Mouse (Mus musculus) cerebellum, postnatal 10 days (tissue): ENCODE data around the gene Ndfip2.

ENCODE experiments used
- DNase-seq, 2 experiments: peaks; one replicate each; pipeline ENCODE4 v3.0.0; 2021; ENCODE audit warnings: mixed read lengths in 2 of 2

Ndfip2 gene

DNA sequence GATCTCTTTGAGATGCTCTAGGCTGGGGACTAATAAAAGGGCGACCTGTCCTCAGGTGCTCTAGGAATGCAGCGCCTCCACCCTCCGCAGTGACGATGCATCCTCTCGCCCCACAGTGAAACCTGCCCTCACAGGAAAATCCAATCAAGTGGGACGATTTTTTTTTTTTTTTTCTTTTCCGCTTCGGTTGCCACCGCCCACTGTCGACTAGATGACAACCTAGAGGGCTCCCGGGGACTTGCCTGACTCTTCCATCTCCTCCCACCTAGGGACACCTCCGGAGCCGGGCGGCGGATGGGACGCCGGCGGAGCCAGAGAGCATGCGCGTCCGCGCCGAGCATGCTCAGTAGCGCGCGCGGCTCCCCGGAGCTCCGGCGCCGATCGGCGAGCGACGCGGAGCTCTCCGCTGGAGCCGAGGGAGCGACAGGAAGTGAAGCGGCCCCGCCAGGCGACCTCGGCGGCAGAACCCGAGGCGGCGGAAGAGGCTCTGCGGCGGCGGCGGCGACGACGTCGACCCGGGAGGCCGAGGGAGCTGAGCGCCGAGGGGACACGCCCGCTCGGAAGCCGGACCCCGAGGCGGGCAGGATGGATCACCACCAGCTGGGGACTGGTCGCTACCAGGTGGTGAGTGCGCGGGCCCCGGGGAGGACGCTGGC lies at the start of gene Ndfip2:
TSS of gene Ndfip2 (plus strand) at position 195 of the 656 bp plus-strand sequence.
- DNase-seq, result peak; percentile 90 to 94

DNA sequence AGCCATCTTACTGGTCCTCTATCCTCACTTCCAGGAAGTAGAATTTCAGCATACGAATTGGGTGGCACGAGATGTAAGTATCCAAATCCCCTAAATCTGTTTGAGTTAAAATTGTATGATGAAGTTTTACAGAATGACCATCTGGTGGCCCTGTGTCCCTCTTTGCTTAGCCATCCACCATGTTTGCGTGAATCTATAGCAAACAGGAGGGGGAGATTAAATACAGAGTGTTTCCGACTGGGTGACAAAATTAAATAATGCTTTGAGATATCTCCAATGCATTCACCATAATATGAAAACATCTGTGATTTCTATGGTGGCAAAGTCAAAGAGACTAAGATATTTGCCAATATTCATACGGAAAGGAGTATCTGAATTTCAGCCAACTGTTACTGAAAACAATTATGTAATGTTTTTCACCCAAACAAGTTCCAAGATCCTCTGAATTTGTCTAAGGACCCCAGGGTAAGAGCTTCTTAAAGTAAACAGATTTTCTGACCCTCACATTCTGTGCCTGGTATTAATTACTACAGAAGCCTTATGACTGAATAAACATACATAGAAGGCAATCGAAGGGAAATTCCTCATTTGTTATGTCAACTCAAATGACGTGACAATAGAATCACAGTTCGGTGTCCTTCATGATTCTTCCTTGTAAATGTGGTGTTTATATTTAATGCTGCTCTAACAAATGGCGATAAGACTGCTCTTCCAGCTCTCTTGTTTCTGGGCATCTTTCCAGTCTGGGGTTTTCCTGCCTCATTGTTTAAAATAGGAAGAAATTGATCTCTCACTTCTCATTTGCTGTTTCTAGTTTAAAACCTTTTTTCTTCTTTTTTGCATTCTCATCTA lies 38.6 kb upstream of the Ndfip2 start:
- DNase-seq, result peak; percentile 15 to 42

DNA sequence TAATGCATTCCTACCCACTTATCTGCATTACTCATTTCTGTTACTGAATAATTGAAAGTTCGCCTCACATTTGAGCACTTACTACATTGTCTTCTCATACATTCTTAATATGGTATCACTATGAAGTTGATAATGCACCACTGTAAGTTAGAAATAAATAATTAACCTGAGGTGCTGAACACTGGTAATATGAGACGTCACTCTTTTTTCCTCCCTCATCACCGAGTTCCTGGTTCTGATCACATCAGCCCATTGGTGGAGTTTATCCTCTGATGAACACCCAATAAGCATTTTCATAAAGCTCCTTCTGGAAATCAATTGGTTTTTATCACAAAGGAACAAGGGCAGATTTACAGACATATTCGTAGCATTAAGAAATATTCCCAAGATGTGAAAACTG lies 36.1 kb upstream of the Ndfip2 start:
- no peak for DNase-seq

DNA sequence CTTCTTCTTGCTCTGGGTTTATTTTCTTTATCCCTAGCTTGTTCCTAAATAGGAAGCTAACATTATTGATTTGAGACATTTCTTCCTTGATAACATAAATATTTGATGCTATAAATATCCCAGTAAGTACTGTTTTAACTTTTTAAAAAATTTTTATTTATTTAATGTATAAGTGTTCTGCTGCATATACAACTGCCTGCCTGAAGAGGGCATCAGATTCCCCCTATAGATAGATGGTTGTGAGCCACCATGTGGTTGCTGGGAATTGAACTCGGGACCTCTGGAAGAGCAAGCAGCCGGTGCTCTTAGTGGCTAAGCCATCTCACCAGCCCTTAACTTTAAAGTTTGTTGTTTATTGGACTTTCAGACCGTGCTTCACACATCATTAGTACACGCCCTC lies 32.6 kb upstream of the Ndfip2 start:
- no peak for DNase-seq

DNA sequence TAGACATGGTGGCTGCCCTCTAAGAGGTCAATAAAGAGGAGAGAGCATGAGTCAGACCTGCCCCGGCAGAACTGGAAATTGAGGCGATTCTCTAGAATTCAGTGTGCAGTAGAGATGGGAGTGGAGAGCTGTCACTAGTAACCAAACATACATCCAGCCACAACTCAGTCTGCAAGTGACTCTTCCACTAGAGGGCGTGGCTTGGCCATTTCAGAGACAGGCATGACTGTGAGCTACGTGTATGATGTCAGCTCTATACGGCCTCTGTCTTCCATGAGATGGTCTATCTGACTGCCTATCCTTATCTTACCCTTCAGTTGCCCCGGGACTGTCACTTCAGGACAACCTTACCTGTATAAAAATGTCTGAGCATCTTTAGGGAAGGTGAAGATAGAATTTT lies 26.0 kb upstream of the Ndfip2 start:
- peak; percentile 16 to 24 for DNase-seq

DNA sequence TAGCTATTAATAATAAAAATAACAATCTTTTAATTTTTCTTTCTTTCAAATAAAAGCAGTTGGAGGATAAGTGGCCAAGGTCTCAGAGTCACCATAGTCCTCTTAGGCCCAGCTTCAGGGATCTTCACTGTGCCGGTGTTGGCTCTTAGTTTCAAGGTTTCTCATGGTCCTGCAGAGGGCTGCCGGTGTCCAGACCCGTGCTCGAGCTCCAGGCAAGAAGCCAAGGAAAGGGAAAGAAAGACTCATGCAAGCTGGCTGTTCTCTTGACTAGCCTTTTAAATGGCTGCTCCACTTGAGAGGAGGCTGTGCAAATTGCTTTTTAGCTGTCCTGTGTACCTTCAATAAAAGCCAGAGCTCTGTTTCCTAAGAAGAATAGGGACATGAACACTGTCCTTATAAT lies 21.8 kb upstream of the Ndfip2 start:
- DNase-seq, result peak; percentile 73 to 75

DNA sequence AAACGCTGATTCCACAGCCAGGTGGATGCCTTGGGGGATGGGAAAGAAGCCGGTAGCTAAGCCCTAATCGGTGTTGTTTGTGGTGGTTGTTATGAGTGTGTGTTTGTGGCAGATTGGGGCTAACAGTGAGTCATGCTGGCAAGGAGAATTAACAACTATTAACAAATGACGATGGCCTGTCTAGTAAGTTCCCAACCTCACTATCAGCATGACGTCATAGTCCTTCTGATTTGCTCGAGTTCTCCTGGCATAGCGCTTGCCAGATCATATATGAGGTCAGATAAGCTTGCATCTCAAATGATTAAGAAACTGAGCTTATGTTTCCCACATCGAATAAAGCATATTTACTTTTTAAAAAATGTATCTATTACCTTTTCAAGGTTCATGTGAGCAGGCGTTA lies 20.6 kb upstream of the Ndfip2 start:
- DNase-seq, result no peak

DNA sequence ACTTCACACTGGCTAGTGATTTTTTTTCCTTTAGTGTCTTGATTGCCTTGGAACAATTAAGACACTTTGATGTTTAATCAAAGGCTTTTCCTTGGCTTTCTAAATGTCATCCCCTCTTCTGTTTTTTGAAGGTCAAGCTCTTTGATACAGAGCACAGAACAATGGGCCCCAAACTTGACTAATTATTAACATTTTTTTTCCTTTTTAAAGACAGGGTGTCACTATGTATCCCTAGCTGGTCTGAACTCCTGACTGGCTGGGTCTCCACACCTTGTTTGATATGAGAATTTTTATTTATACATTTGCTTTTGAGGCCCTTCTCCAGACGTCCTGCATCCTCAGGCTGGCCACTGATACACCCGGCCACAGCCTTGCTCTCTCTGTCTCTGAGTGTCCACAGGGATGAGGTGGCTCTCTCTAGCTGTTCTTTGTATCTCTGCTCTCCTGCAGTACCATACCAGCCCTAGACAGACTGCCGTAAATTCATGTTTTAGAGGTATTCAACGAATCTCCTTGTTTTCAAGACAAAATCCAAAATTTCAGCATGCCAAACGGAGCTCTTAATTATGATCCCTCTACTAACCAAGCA lies 19.8 kb upstream of the Ndfip2 start:
- DNase-seq, result no peak

DNA sequence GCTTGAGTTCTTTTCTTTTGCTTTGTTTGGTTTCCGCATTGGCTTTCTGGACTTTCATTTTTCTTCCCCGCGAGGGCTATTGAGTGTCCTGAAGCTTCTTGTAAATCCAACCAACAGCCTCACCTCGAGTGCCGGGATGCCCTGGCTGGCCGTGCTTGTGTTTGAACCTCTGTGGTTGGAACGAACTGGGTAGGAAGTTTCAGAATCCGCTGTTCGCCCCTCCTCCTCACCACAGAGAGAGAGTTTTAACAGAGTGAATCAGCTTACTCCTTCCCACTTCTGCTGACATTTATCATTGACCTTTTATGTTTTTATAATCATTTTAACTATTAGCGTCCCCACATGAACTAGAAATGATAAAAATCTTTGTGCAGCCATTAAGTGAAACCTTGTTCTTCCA lies 18.3 kb upstream of the Ndfip2 start:
- DNase-seq, result no peak

DNA sequence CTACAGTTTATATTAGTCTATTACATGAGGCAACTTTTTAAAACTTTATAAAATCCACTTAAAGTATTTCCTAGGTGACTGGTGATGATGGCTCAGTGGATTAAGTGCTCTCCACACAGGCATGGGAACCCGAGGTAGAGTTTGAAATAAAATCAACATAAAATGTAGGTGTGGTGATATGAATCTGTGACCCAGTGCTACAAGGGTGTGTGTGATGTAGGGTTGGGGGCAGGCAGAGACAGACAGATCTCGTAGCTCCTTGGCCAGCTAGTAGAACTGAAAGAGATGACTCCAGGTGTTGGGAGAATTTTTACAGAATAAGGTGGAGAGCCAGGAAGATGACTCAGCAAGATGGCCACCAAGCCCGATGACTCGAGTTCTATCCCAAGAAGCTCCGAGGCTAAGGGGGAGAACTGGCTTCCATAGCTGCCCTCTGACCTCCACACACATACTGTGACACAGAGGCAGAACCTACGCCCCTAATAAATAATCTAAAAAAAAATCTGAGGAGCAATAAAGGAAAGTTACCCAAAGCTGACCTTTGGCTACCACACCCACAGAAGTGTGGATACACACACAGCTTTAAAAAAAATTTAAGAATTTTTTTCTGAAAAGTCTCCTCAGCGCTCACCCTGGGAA lies 14.4 kb upstream of the Ndfip2 start:
- no peak for DNase-seq

DNA sequence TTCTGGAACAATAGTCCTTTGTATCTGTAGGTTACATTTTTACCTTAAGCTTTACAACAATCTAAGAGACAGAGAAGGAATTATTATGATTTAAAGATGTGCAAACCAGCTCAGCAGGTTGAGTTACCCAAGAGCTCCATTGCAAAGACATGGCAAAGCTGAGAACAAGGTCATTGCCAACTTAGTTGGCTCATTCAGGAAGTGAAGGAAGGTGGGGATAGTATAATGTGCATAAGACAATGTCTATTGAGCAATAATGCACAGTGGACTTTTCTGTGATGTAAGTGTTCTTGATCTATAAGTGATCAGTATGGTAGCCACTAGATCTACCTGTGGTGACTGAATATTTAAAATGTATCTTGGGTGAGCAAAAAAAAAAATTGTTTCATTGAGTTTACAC lies 7.3 kb upstream of the Ndfip2 start:
- DNase-seq, result no peak

DNA sequence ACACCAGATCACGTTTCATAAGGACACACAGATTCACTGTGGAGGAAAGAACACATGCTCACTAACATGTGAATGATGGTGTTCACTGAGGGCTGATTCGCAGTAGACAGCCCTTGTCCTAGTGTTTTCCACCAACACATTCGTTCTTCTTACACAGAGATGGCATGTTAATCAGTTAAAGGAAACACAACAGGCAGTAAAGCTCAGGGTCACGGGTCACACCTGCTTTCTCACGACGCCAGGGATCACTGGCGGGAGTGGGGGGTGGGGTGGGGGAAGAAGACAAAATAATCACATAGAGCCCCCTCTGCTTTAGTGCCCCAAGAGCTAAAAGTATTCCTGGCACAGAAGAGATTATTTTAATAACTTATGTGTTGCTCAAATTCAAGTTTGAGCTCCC lies 5.1 kb upstream of the Ndfip2 start:
- DNase-seq, result no peak

DNA sequence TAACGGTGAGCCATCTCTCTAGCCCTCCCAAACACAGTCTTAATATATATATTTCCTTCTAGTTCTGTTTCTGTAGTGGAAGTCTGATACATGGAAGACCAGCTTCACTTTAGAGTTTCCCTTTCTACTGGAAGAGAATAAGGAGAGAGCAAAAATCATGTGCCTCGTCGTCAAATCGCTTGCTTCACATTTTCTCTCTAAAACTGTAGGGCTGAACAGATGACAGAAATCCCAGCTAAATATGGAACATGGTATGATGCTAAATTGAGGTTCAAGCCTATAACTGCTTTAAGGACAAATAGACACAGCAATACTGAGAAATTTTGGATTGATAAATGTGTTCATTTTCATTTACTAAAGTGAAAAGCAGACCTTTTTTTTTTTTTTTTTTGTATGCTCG lies 4.0 kb upstream of the Ndfip2 start:
- no peak for DNase-seq

DNA sequence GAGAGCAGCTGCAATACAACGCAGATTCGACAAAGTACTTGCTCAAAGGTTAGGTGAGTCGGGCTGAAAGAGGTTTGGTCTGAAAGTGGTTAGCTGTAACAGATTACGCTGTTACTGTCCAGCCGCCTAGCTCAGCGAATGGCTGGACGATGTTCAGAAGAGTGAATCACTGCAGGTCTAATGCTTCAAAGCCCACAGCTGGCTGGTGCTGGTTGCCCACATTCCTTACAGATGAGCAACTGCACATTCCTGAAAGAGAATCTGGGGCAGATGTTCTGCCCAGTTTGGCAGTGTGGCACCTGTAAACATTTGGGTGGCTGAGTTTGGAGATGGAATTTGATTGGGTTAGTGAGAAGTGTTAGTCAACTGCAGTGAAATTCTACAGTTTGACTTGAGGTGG lies 2.8 kb upstream of the Ndfip2 start:
- no peak for DNase-seq

DNA sequence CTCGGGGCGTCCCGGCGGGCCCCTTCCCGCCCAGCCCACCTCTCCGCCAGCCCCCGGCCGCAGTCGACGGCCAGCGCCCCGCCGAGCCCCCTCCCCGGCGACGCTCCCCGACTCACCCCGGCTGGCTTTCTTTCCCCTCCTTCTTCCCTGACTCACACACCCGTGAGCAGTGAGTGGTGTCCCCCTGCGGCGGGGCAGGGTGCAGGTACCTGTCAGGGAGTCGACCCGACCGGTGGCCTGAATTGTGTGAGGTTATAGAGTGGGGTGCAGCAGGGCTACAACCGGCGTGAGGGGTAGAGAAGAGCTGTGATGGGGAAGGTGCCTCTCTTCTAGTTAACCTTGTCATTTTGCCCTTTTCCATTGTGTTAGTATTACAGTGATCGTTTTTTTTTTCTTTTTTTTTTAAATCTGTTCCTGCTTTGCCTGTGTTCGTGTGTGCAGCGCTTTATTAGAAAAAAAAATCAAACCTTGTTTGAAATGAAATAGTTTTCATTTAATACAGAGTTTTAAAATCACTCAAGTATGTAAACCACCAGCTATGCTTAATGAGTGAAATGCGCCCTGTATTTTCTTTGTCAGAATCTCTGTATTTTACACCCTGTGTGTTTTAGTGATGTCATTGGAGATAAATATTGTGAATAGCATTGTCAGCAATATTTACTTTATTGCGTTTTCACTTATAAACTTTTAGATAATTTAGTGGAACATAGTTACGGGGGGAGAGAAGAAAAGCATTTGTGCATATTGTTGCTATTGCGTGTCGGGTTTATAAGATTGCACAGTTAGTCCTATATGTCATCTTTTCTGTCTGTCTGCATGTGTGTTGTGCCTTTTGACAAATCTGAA lies 885 bp downstream of the Ndfip2 start:
- DNase-seq, result peak; percentile 69 to 70

DNA sequence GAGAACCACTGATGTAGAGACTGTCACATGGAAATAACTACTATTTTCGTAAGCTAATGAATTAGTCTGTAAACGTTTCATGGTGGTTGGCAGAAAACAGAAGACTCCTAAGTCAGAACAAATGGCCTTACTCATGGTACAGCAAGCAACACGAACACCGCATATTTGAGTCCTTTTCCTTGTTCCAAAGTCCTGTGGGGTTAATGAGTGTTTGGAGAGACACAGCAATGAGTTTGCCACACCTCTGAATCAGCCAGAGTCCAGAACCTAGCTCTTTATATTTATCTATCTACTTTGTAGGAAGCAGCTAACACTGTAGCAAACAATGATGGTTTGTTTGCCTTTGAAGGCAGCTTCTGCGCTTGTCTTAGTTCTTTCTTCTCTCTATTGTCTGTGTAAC lies 4.5 kb downstream of the Ndfip2 start:
- no peak for DNase-seq

DNA sequence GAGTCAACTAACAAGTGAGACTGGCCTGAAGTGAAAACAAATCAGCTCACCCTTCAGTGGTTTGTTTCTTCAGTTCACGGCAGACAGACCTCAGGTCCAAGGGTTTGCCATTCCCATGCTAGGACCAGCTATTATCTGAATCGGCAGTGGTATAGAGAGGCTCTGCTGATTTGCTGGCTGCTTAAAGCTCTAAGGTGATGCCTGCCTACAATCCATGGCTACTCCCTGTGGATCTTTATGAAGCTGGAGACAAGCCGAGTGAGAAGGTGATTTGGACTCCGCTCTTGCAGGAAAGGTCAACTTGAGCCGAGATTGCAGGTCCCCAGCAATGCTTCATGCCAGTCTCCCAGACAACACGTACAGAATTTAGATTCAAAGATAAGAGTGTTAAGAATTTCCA lies 8.7 kb downstream of the Ndfip2 start:
- no peak for DNase-seq

DNA sequence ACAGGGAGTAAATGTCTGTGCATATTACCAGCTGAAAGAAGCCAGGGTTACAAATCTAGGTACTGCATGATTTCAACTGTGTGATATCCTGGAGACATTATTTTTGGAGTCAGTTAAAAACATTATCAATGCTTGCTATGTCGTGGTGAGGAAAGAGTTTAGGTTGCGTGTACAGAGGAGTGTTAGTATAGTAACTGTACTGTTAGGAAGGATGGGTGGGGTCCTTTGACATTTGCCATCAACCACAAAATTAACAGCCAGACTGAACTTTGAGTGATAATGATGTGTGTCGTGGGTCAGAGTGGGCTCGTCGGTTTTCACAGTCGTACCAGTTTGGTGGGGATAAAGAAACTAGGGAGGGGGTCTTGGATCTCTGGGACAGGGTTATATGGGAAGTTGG lies 13.7 kb downstream of the Ndfip2 start:
- no peak for DNase-seq

DNA sequence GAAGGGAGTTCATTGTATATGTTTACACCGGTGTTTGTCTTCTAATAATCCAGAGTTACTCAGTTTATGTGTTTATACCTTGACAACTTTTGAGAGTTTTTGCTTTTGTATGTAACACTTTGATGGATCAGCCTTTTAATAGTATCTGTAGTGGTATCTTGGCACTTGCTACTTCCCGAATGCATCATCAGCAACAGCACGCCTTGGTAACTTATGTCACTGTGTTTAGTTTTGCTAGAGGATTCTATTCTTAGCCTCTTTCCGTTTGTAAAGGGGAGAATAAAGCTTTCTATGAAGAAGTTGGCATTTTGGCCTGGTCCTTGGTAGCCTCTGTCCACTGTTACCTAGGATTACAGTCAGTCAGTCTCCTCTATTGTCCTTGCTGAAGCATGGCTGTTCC lies 14.2 kb downstream of the Ndfip2 start:
- no peak for DNase-seq

DNA sequence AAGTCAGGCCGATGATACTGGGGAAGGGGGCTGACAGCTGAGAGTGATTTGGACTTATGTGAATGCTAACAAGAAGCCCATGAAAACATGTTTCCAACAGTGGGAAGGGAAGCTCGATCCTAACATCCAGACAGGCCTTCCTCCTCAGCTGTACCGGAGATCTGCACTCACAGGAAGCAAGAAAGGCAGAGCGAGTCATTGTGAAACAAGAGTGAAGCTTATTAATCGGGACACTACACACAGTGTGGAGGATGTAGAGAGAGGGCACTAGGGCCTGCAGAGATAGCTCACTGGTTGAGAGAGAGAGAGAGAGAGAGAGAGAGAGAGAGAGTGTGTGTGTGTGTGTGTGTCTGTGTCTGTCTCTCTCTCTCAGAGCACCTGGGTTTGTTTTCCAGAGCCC lies 16.8 kb downstream of the Ndfip2 start:
- DNase-seq, result no peak

DNA sequence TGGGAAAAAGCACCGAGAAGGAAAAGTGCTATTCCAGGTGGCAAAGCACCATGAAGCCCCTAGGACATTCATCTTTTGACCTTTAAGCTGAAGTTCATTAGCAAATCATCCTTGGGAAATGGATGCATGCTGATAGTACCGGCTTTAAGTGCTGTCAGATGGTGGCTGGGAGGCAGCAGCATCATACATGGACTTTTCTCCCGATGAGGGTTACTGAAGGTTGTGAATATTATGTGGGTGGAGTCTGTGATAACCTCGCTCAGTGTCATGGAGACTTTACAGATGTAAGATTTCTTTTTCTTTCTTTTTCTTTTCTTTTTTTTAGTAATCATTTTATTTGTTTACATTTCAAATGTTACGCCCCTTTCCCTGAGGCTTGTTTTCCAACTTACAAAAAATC lies 18.9 kb downstream of the Ndfip2 start:
- DNase-seq, result no peak

DNA sequence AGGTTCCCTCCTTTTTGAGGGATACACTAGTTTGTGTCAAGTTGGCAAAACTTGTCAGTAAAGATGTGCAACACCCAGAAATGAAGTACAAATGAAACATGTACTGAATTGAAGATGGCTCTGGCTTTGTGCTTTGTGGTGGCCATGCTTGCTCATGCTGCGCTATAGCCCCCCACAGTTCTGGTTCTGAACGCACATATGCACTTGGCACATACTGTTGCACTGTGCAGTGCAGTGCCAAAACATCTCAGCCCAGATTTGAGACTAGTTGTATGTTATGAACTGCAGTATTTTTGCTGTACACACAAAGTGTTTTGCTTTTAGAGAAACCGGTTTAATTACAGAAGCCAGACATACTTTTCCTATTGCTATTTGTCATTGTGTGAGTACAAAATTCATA lies 25.7 kb downstream of the Ndfip2 start:
- peak in 1 of 2 experiments; percentile 11 for DNase-seq

DNA sequence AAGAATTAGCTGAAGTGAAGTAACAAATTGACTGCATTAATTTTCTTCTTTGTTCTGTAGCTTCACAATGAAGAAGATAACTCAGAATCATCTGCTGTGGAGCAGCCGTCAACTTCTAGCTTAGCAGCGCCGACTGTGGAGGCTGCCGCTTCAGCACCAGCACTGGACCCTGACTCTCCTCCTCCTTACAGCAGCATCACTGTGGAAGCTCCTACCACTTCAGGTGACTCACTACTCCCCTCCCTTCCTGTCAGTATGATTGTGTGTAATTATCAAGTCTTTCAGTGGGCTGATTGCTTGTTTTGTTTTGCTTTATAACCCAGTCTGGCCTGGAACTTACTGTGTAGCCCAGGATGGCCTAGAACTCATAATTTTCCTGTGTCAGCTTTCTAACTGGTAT lies 29.2 kb downstream of the Ndfip2 start:
- DNase-seq, result no peak
